Mouse (Mus musculus) ES-E14 (cell line): ENCODE measurements at regions not wholly inside any gene's neighbourhood (a gene's known extent, or its start where the extent isn't known, plus 50 kb on each side); places are given as distances from the start of the nearest gene placed in this dataset.

Experiments used
- CHD2 ChIP-seq: IDR thresholded peaks from 2 replicates; pipeline ENCODE4 v1.6.1; 2014; ENCODE audit warnings: mild to moderate bottlenecking, low read depth, low read length, inconsistent platforms
- HCFC1 ChIP-seq: IDR thresholded peaks from 2 replicates; pipeline ENCODE4 v1.6.1; 2012; ENCODE audit warnings: low read length, inconsistent platforms, borderline replicate concordance; ENCODE audit not compliant: insufficient read depth
- MAFK ChIP-seq: IDR thresholded peaks from 2 replicates; pipeline ENCODE4 v1.6.1; 2014; ENCODE audit warnings: mild to moderate bottlenecking, low read depth, low read length, inconsistent platforms; ENCODE audit not compliant: insufficient read depth
- ZNF384 ChIP-seq: IDR thresholded peaks from 2 replicates; pipeline ENCODE4 v1.6.1; 2012; ENCODE audit warnings: low read depth, low read length, inconsistent platforms

- no peak for TF ChIP-seq HCFC1
- no peak for TF ChIP-seq CHD2
- TF ChIP-seq MAFK, result no peak
- no peak for TF ChIP-seq ZNF384
Measured at GRCm38 (mm10) chr17:61578895-61579294, 1302.2 kb downstream of the Efna5 start.
